Mouse (Mus musculus) cerebellum, adult 2 months (tissue): ENCODE results near the gene Ung.

Source experiments
- CTCF ChIP-seq: fragments of 200-500 bp; IDR thresholded peaks from 2 replicates; pipeline ENCODE4 v1.5.1; 2011; ENCODE audit warnings: low read depth, mild to moderate bottlenecking, control low read depth, low read length, moderate library complexity, borderline replicate concordance; ENCODE audit not compliant: insufficient read depth
- POLR2A ChIP-seq: fragments of 200-500 bp; IDR thresholded peaks from 2 replicates; pipeline ENCODE4 v1.6.1; 2011; ENCODE audit warnings: low read length, control low read depth, borderline replicate concordance; ENCODE audit not compliant: insufficient read depth

DNA sequence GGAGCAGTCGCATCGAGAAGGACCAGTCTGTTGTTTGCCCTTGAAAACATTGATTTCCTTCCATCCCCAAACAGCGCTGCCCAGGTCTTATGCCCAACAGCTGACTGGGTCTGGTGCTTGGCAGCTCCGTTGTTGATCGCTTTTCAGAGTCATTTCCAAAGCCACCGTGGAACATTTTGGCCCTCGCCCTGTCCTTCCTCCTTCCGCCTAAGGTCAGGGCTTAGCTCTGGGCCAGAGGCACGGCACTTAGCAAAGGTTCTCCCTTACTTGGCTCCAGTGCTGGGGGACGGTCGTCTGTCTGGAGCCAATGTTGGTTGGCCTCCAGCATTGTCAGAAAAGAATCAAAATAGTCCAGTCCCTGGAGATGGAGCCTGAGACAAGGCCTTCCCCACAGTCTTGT lies 49.4 kb downstream of the Ung start:
- TF ChIP-seq CTCF (no peak), POLR2A (no peak)
